Mouse (Mus musculus): ENCODE measurements around the gene Adcy3. TPM values are rescaled to one million over a fixed set of nuclear protein-coding genes. Genes with fewer than 3 reads are reported as not detected.
A peak's percentile ranks its signal among the peaks of the same experiment; 100 is the strongest.

Gene Adcy3
- polyA plus RNA-seq (2012; fragmentation: generic; extraction: Trizol): 0.85 TPM

DNA sequence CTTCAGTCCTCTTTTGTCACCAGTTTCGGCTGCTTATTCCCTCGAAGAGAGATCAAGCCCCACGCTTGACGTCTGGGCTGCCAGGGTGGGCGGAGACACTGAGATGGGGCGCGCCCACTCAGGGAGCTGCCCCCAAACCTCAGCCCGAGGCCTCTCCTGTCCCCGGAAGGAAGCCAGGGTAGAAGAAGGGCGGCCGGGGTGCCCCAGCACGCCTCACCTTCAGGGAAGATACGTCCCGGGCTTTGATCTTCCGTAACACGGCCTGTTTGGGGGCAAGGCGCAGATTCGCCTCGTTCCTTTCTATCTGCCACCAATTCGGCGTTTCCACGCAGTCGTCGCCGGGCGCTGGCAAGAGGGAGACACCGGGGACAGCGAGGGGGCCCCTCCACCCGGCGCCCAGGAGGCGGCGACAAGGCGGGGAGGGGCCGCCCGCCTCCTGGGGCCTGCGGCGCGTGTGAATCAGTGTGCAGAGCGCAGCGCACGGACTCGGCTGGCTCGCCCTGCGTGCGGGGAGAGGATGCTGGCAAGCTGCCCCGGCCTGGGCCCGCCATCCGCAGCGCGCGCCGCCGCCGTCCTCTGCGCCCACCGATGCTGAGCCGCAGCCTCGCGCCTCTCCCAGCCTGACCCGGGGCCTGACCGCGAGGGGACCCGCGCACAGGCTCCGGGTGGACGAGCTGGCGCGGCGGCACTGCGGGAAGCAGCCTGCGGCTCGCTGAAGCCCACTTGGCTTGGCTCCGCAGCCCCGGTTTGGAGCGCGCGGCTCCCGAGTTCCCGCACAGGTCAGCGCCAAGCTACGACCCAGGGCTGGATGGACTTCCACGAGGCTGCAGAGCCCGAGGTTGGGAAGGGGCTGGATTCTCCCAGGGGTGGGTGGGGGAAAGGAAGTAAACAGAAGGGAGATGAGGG is at the start of gene Adcy3:
Gene Adcy3, plus strand, starts transcription at position 163 of the 906 bp plus-strand sequence.
- no peak within 1 kb of the TSS for H3ac ChIP-seq (ENCODE audit: control insufficient read depth, insufficient read length)
- no peaks in the 10 kb centered on the region for H3K27me3 ChIP-seq (ENCODE audit: control insufficient read depth, insufficient read depth, insufficient read length)
- no peaks in the 10 kb centered on the region for H3K36me3 ChIP-seq (ENCODE audit: control insufficient read depth, insufficient read depth)
- H3K79me2 ChIP-seq (ENCODE audit: control insufficient read depth, insufficient read depth): no peaks in the 10 kb centered on the region
- H3K4me2 ChIP-seq (ENCODE audit: low read depth): peak within 1 kb of the TSS; percentile 24
- H3K4me3 ChIP-seq: no peak within 1 kb of the TSS
- no peak for TF ChIP-seq REST (IDR thresholded peaks at IDR 0.05; ENCODE audit: insufficient read depth, insufficient read length)
- peak; percentile 38 for TF ChIP-seq POLR2A (IDR thresholded peaks at IDR 0.05; ENCODE audit: insufficient read length, low read depth)

DNA sequence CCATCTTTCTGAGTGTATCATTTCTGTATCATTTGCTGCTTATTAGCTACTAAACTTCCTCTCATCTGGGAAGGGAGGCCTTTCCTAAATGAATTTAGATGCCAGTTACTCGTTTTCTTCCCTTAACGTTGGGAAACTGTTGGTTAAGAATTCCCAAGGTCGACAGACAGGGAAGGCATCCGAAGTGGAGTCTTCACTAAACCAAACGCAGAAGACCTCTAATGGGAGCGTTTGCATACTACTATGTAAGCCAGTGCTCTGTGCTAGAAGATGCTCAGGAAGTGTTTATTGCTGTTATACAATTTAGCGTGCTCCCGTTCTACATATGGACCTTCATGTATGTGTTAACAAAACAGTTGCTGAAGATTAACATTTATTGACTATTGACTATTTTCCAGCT is 49.5 kb upstream of the Adcy3 start:
- Histone ChIP-seq H3K79me2 (ENCODE audit: control insufficient read depth, insufficient read depth) (peaks cover 7% of the 10 kb centered on the region), H3ac (ENCODE audit: control insufficient read depth, insufficient read length) (peak overlapping the region; percentile 49), H3K36me3 (ENCODE audit: control insufficient read depth, insufficient read depth) (peaks cover under 1% of the 10 kb centered on the region), H3K4me3 (peak overlapping the region; percentile 43), H3K27me3 (ENCODE audit: control insufficient read depth, insufficient read depth, insufficient read length) (no peaks in the 10 kb centered on the region), H3K4me2 (ENCODE audit: low read depth) (peak overlapping the region; percentile 70)
- TF ChIP-seq POLR2AphosphoS2 (IDR thresholded peaks at IDR 0.05; ENCODE audit: insufficient read length, low read depth) (no peak), CEBPB (IDR thresholded peaks at IDR 0.05; ENCODE audit: insufficient read depth, poor library complexity, severe bottlenecking) (no peak), E2F4 (IDR thresholded peaks at IDR 0.05; ENCODE audit: insufficient read depth) (no peak)

DNA sequence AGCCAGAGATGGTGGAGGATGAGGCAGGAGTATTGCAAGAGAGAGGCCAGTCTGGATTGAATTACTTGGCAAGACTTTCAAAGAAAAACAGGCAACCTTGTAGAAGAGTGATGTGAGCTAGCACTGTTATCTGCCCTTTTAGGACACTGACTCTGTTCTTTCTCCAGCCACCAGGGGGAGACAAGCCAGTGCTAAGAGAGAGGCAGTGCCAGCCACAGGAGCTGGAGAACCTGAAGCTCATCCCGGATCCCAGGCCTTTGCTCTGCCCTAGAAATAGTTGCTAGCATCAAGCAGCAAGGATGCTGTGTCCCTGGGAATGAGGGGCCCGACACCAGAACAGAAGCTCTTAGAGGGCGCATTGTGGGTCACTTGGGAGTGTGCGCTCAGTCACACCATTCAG is 25.5 kb upstream of the Adcy3 start:
- Histone ChIP-seq H3K4me2 (ENCODE audit: low read depth) (no peak overlapping the region), H3K4me3 (no peak overlapping the region), H3K27me3 (ENCODE audit: control insufficient read depth, insufficient read depth, insufficient read length) (no peaks in the 10 kb centered on the region), H3ac (ENCODE audit: control insufficient read depth, insufficient read length) (no peak overlapping the region), H3K36me3 (ENCODE audit: control insufficient read depth, insufficient read depth) (peaks cover 9% of the 10 kb centered on the region), H3K79me2 (ENCODE audit: control insufficient read depth, insufficient read depth) (no peaks in the 10 kb centered on the region)
- TF ChIP-seq SRF (IDR thresholded peaks at IDR 0.05; ENCODE audit: control insufficient read depth, insufficient read length, low read depth): no peak
- no peak for TF ChIP-seq E2F4 (IDR thresholded peaks at IDR 0.05; ENCODE audit: insufficient read depth)
- TF ChIP-seq CEBPB (IDR thresholded peaks at IDR 0.05; ENCODE audit: insufficient read depth, poor library complexity, severe bottlenecking): no peak
- no peak for TF ChIP-seq TCF12 (IDR thresholded peaks at IDR 0.05; ENCODE audit: insufficient read depth, poor library complexity, severe bottlenecking)
- no peak for TF ChIP-seq MYOD1 (IDR thresholded peaks at IDR 0.05; ENCODE audit: control insufficient read depth in 1 of 3, insufficient read length in 2 of 3, low read depth in 2 of 3)
- TF ChIP-seq MYOG (IDR thresholded peaks at IDR 0.05; ENCODE audit: control insufficient read depth in 1 of 3, insufficient read depth in 1 of 3, insufficient read length in 2 of 3, low read depth in 2 of 3): no peak
- TF ChIP-seq POLR2AphosphoS2 (IDR thresholded peaks at IDR 0.05; ENCODE audit: insufficient read length, low read depth): no peak
- TF ChIP-seq REST (IDR thresholded peaks at IDR 0.05; ENCODE audit: insufficient read depth, insufficient read length): no peak
- no peak for TF ChIP-seq POLR2A (IDR thresholded peaks at IDR 0.05; ENCODE audit: insufficient read length, low read depth)
- no peak for TF ChIP-seq TCF3 (IDR thresholded peaks at IDR 0.05; ENCODE audit: insufficient read length, low read depth)
- no peak for TF ChIP-seq MAX (IDR thresholded peaks at IDR 0.05; ENCODE audit: low read depth)
- no peak for TF ChIP-seq USF1 (IDR thresholded peaks at IDR 0.05; ENCODE audit: low read depth)

DNA sequence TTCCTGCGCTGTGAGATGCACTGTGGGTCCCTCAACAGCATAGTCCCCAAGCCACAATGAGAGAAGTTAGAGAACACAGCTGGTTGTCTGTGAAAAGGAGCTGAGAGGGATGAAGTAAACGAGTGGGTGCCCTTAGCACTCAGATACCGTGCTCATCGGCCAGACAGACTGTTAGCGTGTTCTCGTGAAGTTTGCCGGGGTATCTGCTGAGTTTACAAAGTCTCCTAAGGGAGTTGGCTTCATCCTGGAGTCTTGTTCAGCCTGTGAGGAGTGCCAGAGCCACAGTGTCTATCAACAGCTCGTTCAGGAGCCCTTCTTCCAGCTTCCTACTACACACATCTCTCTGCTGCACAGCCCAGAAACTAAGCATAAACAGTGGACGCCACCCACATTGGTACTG is 16.8 kb upstream of the Adcy3 start:
- no peaks in the 10 kb centered on the region for H3K36me3 ChIP-seq (ENCODE audit: control insufficient read depth, insufficient read depth)
- no peak overlapping the region for H3K4me3 ChIP-seq
- no peak for TF ChIP-seq TCF12 (IDR thresholded peaks at IDR 0.05; ENCODE audit: insufficient read depth, poor library complexity, severe bottlenecking)
- no peak for TF ChIP-seq POLR2AphosphoS2 (IDR thresholded peaks at IDR 0.05; ENCODE audit: insufficient read length, low read depth)
- no peak for TF ChIP-seq MYOG (IDR thresholded peaks at IDR 0.05; ENCODE audit: control insufficient read depth in 1 of 3, insufficient read depth in 1 of 3, insufficient read length in 2 of 3, low read depth in 2 of 3)
- no peak for TF ChIP-seq MYOD1 (IDR thresholded peaks at IDR 0.05; ENCODE audit: control insufficient read depth in 1 of 3, insufficient read length in 2 of 3, low read depth in 2 of 3)
- no peak for TF ChIP-seq TCF3 (IDR thresholded peaks at IDR 0.05; ENCODE audit: insufficient read length, low read depth)
- TF ChIP-seq SRF (IDR thresholded peaks at IDR 0.05; ENCODE audit: control insufficient read depth, insufficient read length, low read depth): no peak
- TF ChIP-seq USF1 (IDR thresholded peaks at IDR 0.05; ENCODE audit: low read depth): no peak
- no peak for TF ChIP-seq E2F4 (IDR thresholded peaks at IDR 0.05; ENCODE audit: insufficient read depth)
- TF ChIP-seq CEBPB (IDR thresholded peaks at IDR 0.05; ENCODE audit: insufficient read depth, poor library complexity, severe bottlenecking): no peak
- TF ChIP-seq MAX (IDR thresholded peaks at IDR 0.05; ENCODE audit: low read depth): no peak
- TF ChIP-seq POLR2A (IDR thresholded peaks at IDR 0.05; ENCODE audit: insufficient read length, low read depth): no peak
- H3K4me2 ChIP-seq (ENCODE audit: low read depth): no peak overlapping the region
- H3ac ChIP-seq (ENCODE audit: control insufficient read depth, insufficient read length): no peak overlapping the region
- no peaks in the 10 kb centered on the region for H3K27me3 ChIP-seq (ENCODE audit: control insufficient read depth, insufficient read depth, insufficient read length)
- no peaks in the 10 kb centered on the region for H3K79me2 ChIP-seq (ENCODE audit: control insufficient read depth, insufficient read depth)

DNA sequence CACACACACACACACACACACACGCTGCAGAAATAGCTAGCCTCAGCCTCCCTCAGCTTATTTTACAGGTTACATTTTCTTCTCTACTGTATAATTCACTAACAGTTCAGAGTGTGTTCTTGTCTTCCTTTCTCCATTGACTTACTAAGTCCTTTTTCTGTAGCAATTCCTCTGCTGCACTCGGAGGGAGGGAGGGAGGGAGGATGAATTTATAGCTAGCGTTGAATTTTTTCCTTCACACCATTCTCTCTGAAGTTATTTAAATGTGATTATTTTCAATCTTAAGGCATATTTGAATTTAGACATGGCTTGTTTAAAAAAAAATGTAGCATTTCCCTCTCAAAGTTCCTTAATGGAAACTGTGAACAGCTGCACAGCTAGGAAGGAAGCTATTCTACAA is 15.8 kb upstream of the Adcy3 start:
- Histone ChIP-seq H3ac (ENCODE audit: control insufficient read depth, insufficient read length) (no peak overlapping the region), H3K79me2 (ENCODE audit: control insufficient read depth, insufficient read depth) (no peaks in the 10 kb centered on the region), H3K4me2 (ENCODE audit: low read depth) (no peak overlapping the region), H3K36me3 (ENCODE audit: control insufficient read depth, insufficient read depth) (no peaks in the 10 kb centered on the region), H3K4me3 (no peak overlapping the region), H3K27me3 (ENCODE audit: control insufficient read depth, insufficient read depth, insufficient read length) (no peaks in the 10 kb centered on the region)
- TF ChIP-seq TCF12 (IDR thresholded peaks at IDR 0.05; ENCODE audit: insufficient read depth, poor library complexity, severe bottlenecking) (no peak), USF1 (IDR thresholded peaks at IDR 0.05; ENCODE audit: low read depth) (no peak), POLR2AphosphoS2 (IDR thresholded peaks at IDR 0.05; ENCODE audit: insufficient read length, low read depth) (no peak), TCF3 (IDR thresholded peaks at IDR 0.05; ENCODE audit: insufficient read length, low read depth) (no peak), CEBPB (IDR thresholded peaks at IDR 0.05; ENCODE audit: insufficient read depth, poor library complexity, severe bottlenecking) (no peak), POLR2A (IDR thresholded peaks at IDR 0.05; ENCODE audit: insufficient read length, low read depth) (no peak), MAX (IDR thresholded peaks at IDR 0.05; ENCODE audit: low read depth) (no peak), REST (IDR thresholded peaks at IDR 0.05; ENCODE audit: insufficient read depth, insufficient read length) (no peak), MYOG (IDR thresholded peaks at IDR 0.05; ENCODE audit: control insufficient read depth in 1 of 3, insufficient read depth in 1 of 3, insufficient read length in 2 of 3, low read depth in 2 of 3) (no peak), SRF (IDR thresholded peaks at IDR 0.05; ENCODE audit: control insufficient read depth, insufficient read length, low read depth) (no peak), MYOD1 (IDR thresholded peaks at IDR 0.05; ENCODE audit: control insufficient read depth in 1 of 3, insufficient read length in 2 of 3, low read depth in 2 of 3) (no peak), E2F4 (IDR thresholded peaks at IDR 0.05; ENCODE audit: insufficient read depth) (no peak)
